Mouse (Mus musculus) thymus, adult 2 months (tissue): ENCODE measurements around the gene Stk10. TPM values are rescaled to one million over a fixed set of nuclear protein-coding genes. Genes with fewer than 3 reads are reported as not detected.

ENCODE experiments used
- DNase-seq: peaks from one replicate; pipeline ENCODE4 v3.0.0; 2021
- H3K27ac ChIP-seq: fragments of 200-500 bp; 2 replicates; pipeline ENCODE4 v1.5.1; 2012; ENCODE audit warnings: low read length, control low read depth; ENCODE audit not compliant: control insufficient read depth, insufficient read depth
- H3K27me3 ChIP-seq: fragments of 200-500 bp; 2 replicates; pipeline ENCODE4 v1.6.1; 2012; ENCODE audit warnings: mild to moderate bottlenecking, low read length, moderate library complexity, mixed read lengths; ENCODE audit not compliant: control insufficient read depth, insufficient read depth
- H3K36me3 ChIP-seq: fragments of 200-500 bp; 2 replicates; pipeline ENCODE4 v1.6.1; 2012; ENCODE audit warnings: mild to moderate bottlenecking, low read length, moderate library complexity; ENCODE audit not compliant: control insufficient read depth, insufficient read depth
- H3K4me1 ChIP-seq: fragments of 200-500 bp; replicated peaks from 2 replicates; pipeline ENCODE4 v1.6.1; 2012; ENCODE audit warnings: low read length; ENCODE audit not compliant: control insufficient read depth, insufficient read depth
- H3K4me3 ChIP-seq: fragments of 200-500 bp; 2 replicates; pipeline ENCODE4 v1.5.1; 2012; ENCODE audit warnings: mild to moderate bottlenecking, low read length, control low read depth, moderate library complexity; ENCODE audit not compliant: control insufficient read depth, insufficient read depth
- CTCF ChIP-seq: fragments of 200-500 bp; IDR thresholded peaks from 2 replicates; pipeline ENCODE4 v1.5.1; 2012; ENCODE audit warnings: mild to moderate bottlenecking, control low read depth, low read length, moderate library complexity, borderline replicate concordance; ENCODE audit not compliant: control insufficient read depth, poor library complexity, insufficient read depth; ENCODE audit errors: extremely low read depth
- POLR2A ChIP-seq: fragments of 200-500 bp; IDR thresholded peaks from 2 replicates; pipeline ENCODE4 v1.6.1; 2012; ENCODE audit warnings: mild to moderate bottlenecking, low read length, control low read depth, moderate library complexity; ENCODE audit not compliant: control insufficient read depth, poor library complexity, insufficient read depth; ENCODE audit errors: extremely low read depth
- WGBS: fragments of 180-500 bp; shearing (Covaris S2); methylation state at CpG from one replicate; pipeline ENCODE4 v1.1.7; 2018; 5-methylcytosine and 5-hydroxymethylcytosine counted together
- polyA plus RNA-seq: library from polyadenylated mRNA; depleted of rRNA; stranded (reverse); fragments of >200 nt; gene quantifications from 2 replicates; pipeline ENCODE4 v1.2.3, GENCODE M21; 2012

Gene Stk10
- polyA plus RNA-seq, 1 experiment = 50.3 TPM

- Histone ChIP-seq H3K4me3 (no peak overlapping the region), H3K27me3 (no peaks in the 10 kb centered on the region), H3K36me3 (no peaks in the 10 kb centered on the region), H3K4me1 (peaks cover 43% of the 10 kb centered on the region), H3K27ac (no peak overlapping the region)
- no peak for DNase-seq
- TF ChIP-seq CTCF = no peak
- TF ChIP-seq POLR2A = no peak
- WGBS = 90% methylated on average over 10 of the region's 10 CpGs
These were observed 14.4 kb downstream of the Stk10 start for GRCm38 (mm10) chr11:32547391-32547947.

- 96% methylated on average over 4 of the region's 4 CpGs for WGBS
- Histone ChIP-seq H3K36me3 (no peaks in the 10 kb centered on the region), H3K27me3 (no peaks in the 10 kb centered on the region), H3K4me3 (no peak overlapping the region), H3K4me1 (peaks cover 43% of the 10 kb centered on the region), H3K27ac (no peak overlapping the region)
- no peak for DNase-seq
- TF ChIP-seq POLR2A (no peak), CTCF (no peak)
These were observed 15.1 kb downstream of the Stk10 start for GRCm38 (mm10) chr11:32548240-32548639.

GRCm38 (mm10) chr11:32549236-32549635 is 16.1 kb downstream of the Stk10 start:
- whole genome bisulfite sequencing = 94% methylated on average over 6 of the region's 6 CpGs
- peaks cover 43% of the 10 kb centered on the region for H3K4me1 ChIP-seq
- H3K27ac ChIP-seq = no peak overlapping the region
- no peak for DNase-seq
- no peaks in the 10 kb centered on the region for H3K27me3 ChIP-seq
- TF ChIP-seq POLR2A = no peak
- no peak for TF ChIP-seq CTCF
- H3K36me3 ChIP-seq = no peaks in the 10 kb centered on the region
- H3K4me3 ChIP-seq = no peak overlapping the region

- H3K27ac ChIP-seq = no peak overlapping the region
- TF ChIP-seq POLR2A (no peak), CTCF (no peak)
- no peaks in the 10 kb centered on the region for H3K36me3 ChIP-seq
- no peaks in the 10 kb centered on the region for H3K27me3 ChIP-seq
- no peak overlapping the region for H3K4me3 ChIP-seq
- 69% methylated on average over 4 of the region's 4 CpGs for whole genome bisulfite sequencing
- peaks cover 43% of the 10 kb centered on the region for H3K4me1 ChIP-seq
- no peak for DNase-seq
These were observed 17.0 kb downstream of the Stk10 start for GRCm38 (mm10) chr11:32550102-32550501.

- Histone ChIP-seq H3K27me3 (no peaks in the 10 kb centered on the region), H3K27ac (no peak overlapping the region), H3K4me3 (no peak overlapping the region), H3K36me3 (no peaks in the 10 kb centered on the region), H3K4me1 (peaks cover 48% of the 10 kb centered on the region)
- TF ChIP-seq CTCF = no peak
- no peak for TF ChIP-seq POLR2A
- 95% methylated on average over 4 of the region's 4 CpGs for WGBS
- no peak for DNase-seq
These were observed 18.0 kb downstream of the Stk10 start for GRCm38 (mm10) chr11:32551056-32551455.

- no peak for DNase-seq
- Histone ChIP-seq H3K4me1 (peaks cover 48% of the 10 kb centered on the region), H3K4me3 (no peak overlapping the region), H3K27me3 (no peaks in the 10 kb centered on the region), H3K27ac (no peak overlapping the region), H3K36me3 (no peaks in the 10 kb centered on the region)
- TF ChIP-seq POLR2A (no peak), CTCF (no peak)
- 83% methylated on average over 12 of the region's 12 CpGs for WGBS
These were observed 18.6 kb downstream of the Stk10 start for GRCm38 (mm10) chr11:32551579-32552297.
